ENCODE assay signal across 8 mouse cellular contexts in genomic region chr2:170132716-170133092, GRCm38 (mm10). TPM values are rescaled to one million over a fixed set of nuclear protein-coding genes. Genes with fewer than 3 reads are reported as not detected.
A peak's percentile ranks its signal among the peaks of the same experiment; 100 is the strongest.
DNase-seq lines count a peak whose midpoint lies in the region; ATAC-seq and TF ChIP-seq lines count a peak whose summit lies in the region.

No protein-coding gene starts in this region.

- H3K4me2 ChIP-seq in kidney, postnatal 0 days (ENCODE audit: low read length), result peak overlapping the region; percentile 79
- H3K4me2 ChIP-seq in embryonic facial prominence, embryonic 11.5 days (ENCODE audit: low read depth, low read length), result peak overlapping the region; percentile 72
- H3K4me2 ChIP-seq in hindbrain, embryonic 16.5 days (ENCODE audit: low read length), result peak overlapping the region; percentile 70
- H3K4me2 ChIP-seq in midbrain, embryonic 16.5 days (ENCODE audit: low read length), result peak overlapping the region; percentile 47

- H3K9me3 ChIP-seq in kidney, postnatal 0 days (replicated peaks; ENCODE audit: low read length), result no peaks in the 10 kb centered on the region
- H3K9me3 ChIP-seq in embryonic facial prominence, embryonic 11.5 days (replicated peaks; ENCODE audit: control insufficient read depth, low read length), result no peaks in the 10 kb centered on the region
- H3K9me3 ChIP-seq in hindbrain, embryonic 16.5 days (ENCODE audit: control insufficient read depth, low read length), result no peaks in the 10 kb centered on the region
- no peaks in the 10 kb centered on the region for H3K9me3 ChIP-seq in midbrain, embryonic 16.5 days (replicated peaks; ENCODE audit: control insufficient read depth, low read length, poor library complexity, severe bottlenecking)

- H3K4me1 ChIP-seq in kidney, postnatal 0 days (replicated peaks; ENCODE audit: insufficient read depth, low read length), result peaks cover 20% of the 10 kb centered on the region
- H3K4me1 ChIP-seq in embryonic facial prominence, embryonic 11.5 days (ENCODE audit: control insufficient read depth, insufficient read depth, low read length), result peaks cover 4% of the 10 kb centered on the region; the same call in 1 of the 2 replicates
- H3K4me1 ChIP-seq in hindbrain, embryonic 16.5 days (ENCODE audit: control insufficient read depth, insufficient read depth, low read depth, low read length), result peaks cover 17% of the 10 kb centered on the region
- H3K4me1 ChIP-seq in midbrain, embryonic 16.5 days (ENCODE audit: control insufficient read depth, insufficient read depth, low read length), result peaks cover 16% of the 10 kb centered on the region

- H3K4me3 ChIP-seq in kidney, postnatal 0 days (replicated peaks; ENCODE audit: low read depth, low read length), result peak overlapping the region; percentile 80
- H3K4me3 ChIP-seq in embryonic facial prominence, embryonic 11.5 days (ENCODE audit: low read depth, low read length), result peak overlapping the region; percentile 35
- H3K4me3 ChIP-seq in hindbrain, embryonic 16.5 days (ENCODE audit: low read length), result peak overlapping the region; percentile 39
- H3K4me3 ChIP-seq in midbrain, embryonic 16.5 days (ENCODE audit: low read depth, low read length), result peak overlapping the region; percentile 27

- ATAC-seq in kidney, postnatal 0 days (replicated peaks; ENCODE audit: low FRiP score, low read depth), result no peak
- no peak for ATAC-seq in embryonic facial prominence, embryonic 11.5 days (replicated peaks; ENCODE audit: insufficient number of reproducible peaks, low FRiP score, low TSS enrichment, low read depth)
- ATAC-seq in hindbrain, embryonic 16.5 days, result no peak
- ATAC-seq in midbrain, embryonic 16.5 days, result no peak
- ATAC-seq in monocyte, adult 5-6 weeks (replicated peaks; ENCODE audit: insufficient number of reproducible peaks, low FRiP score, low TSS enrichment, poor library complexity, severe bottlenecking), result no peak

- H3K36me3 ChIP-seq in kidney, postnatal 0 days (ENCODE audit: insufficient read depth, low read length), result no peaks in the 10 kb centered on the region
- H3K36me3 ChIP-seq in embryonic facial prominence, embryonic 11.5 days (replicated peaks; ENCODE audit: control insufficient read depth, insufficient read depth, low read depth, low read length), result no peaks in the 10 kb centered on the region
- H3K36me3 ChIP-seq in hindbrain, embryonic 16.5 days (ENCODE audit: control insufficient read depth, insufficient read depth, low read length), result no peaks in the 10 kb centered on the region
- H3K36me3 ChIP-seq in midbrain, embryonic 16.5 days (ENCODE audit: control insufficient read depth, insufficient read depth, low read length), result no peaks in the 10 kb centered on the region

- WGBS in kidney, postnatal 0 days, result 0% methylated on average over 3 of the region's 3 CpGs
- WGBS in embryonic facial prominence, embryonic 11.5 days, result 0% methylated on average over 3 of the region's 3 CpGs
- WGBS in hindbrain, embryonic 16.5 days, result 3% methylated on average over 3 of the region's 3 CpGs
- 0% methylated on average over 3 of the region's 3 CpGs for WGBS in midbrain, embryonic 16.5 days

- H3K9ac ChIP-seq in kidney, postnatal 0 days (ENCODE audit: low read depth, low read length), result peak overlapping the region; percentile 71; the same call in 1 of the 2 replicates
- H3K9ac ChIP-seq in embryonic facial prominence, embryonic 11.5 days (replicated peaks; ENCODE audit: low read length), result peak overlapping the region; percentile 54
- peak overlapping the region; percentile 58; the same call in 1 of the 2 replicates for H3K9ac ChIP-seq in hindbrain, embryonic 16.5 days (ENCODE audit: low read depth, low read length)
- H3K9ac ChIP-seq in midbrain, embryonic 16.5 days (ENCODE audit: low read depth, low read length), result peak overlapping the region; percentile 54

- TF ChIP-seq CTCF in kidney, postnatal 0 days (IDR thresholded peaks at IDR 0.05; ENCODE audit: low read depth), result no peak

- peak overlapping the region; percentile 90 for H3K27ac ChIP-seq in kidney, postnatal 0 days
- no peak overlapping the region; the same call in 1 of the 2 replicates for H3K27ac ChIP-seq in embryonic facial prominence, embryonic 11.5 days (replicated peaks; ENCODE audit: low read depth, low read length)
- no peak overlapping the region; the same call in 1 of the 2 replicates for H3K27ac ChIP-seq in hindbrain, embryonic 16.5 days (ENCODE audit: low read depth, low read length)
- peak overlapping the region; percentile 48; the same call in 1 of the 2 replicates for H3K27ac ChIP-seq in midbrain, embryonic 16.5 days (ENCODE audit: low read length)

- no peaks in the 10 kb centered on the region for H3K27me3 ChIP-seq in kidney, postnatal 0 days (ENCODE audit: insufficient read depth, low read length)
- H3K27me3 ChIP-seq in embryonic facial prominence, embryonic 11.5 days (ENCODE audit: control insufficient read depth, insufficient read depth, low read length), result no peaks in the 10 kb centered on the region
- no peaks in the 10 kb centered on the region for H3K27me3 ChIP-seq in hindbrain, embryonic 16.5 days (replicated peaks; ENCODE audit: control insufficient read depth, insufficient read depth, low read length)
- peaks cover 2% of the 10 kb centered on the region; the same call in 1 of the 2 replicates for H3K27me3 ChIP-seq in midbrain, embryonic 16.5 days (ENCODE audit: control insufficient read depth, insufficient read depth, low read depth, low read length)

- no peak for DNase-seq in kidney, postnatal 0 days (ENCODE audit: low spot score)
- no peak for DNase-seq in kidney, adult 18-20 months
- DNase-seq in embryonic facial prominence, embryonic 11.5 days (ENCODE audit: low spot score), result no peak
- no peak for DNase-seq in adrenal gland, postnatal 4 days (ENCODE audit: low spot score in 2 of 2)
- DNase-seq in Muller cell, postnatal 12 days (ENCODE audit: inconsistent ontology term), result no peak

RNA-seq across cellular contexts. Expression of gene Zfp217, which starts 15.2 kb away (rescaled TPM):
- polyA plus RNA-seq in kidney, postnatal 0 days (2015; fragmentation: Nextera tagmentation; extraction: Ambion mirVana), result 3.7 and 4.0 TPM in 2 replicates
- polyA plus RNA-seq in embryonic facial prominence, embryonic 11.5 days (2014; fragmentation: Nextera tagmentation; extraction: Ambion mirVana), result 3.9 and 4.5 TPM in 2 replicates
- polyA plus RNA-seq in hindbrain, embryonic 16.5 days (2015; fragmentation: Nextera tagmentation; extraction: Ambion mirVana), result 0.92 and 1.0 TPM in 2 replicates
- 0.87 and 1.0 TPM in 2 replicates for polyA plus RNA-seq in midbrain, embryonic 16.5 days (2015; fragmentation: Nextera tagmentation; extraction: Ambion mirVana)
- total RNA-seq in adrenal gland, postnatal 4 days (2021), result 10 to 100 TPM; 34.9 to 37.9 TPM
- total RNA-seq in monocyte, adult 5-6 weeks (2017), result 28.3 to 57.4 TPM (median 42.9 TPM) in 3 replicates

Comparison
In these comparisons a context has a peak if more than half of its experiments do, and no peak if none do; other contexts are left out.
1. H3K27ac ChIP-seq: peak in kidney, postnatal 0 days (single experiment) and midbrain, embryonic 16.5 days (single experiment); none in embryonic facial prominence, embryonic 11.5 days (single experiment) and hindbrain, embryonic 16.5 days (single experiment).
2. H3K4me3 ChIP-seq: peak in every context shown above with its lines; median percentile 80 in kidney, postnatal 0 days; 39 in hindbrain, embryonic 16.5 days; 35 in embryonic facial prominence, embryonic 11.5 days; 27 in midbrain, embryonic 16.5 days.
3. Peak in every context shown above with its lines, with median percentiles within 50 percentile points of each other: H3K4me2 ChIP-seq and H3K9ac ChIP-seq.